Mouse (Mus musculus) frontal cortex, adult (tissue): Measurements from ENCODE around the gene Cacna2d1.

Source experiments
- ATAC-seq: cut with Nextera tagmentation; 2 replicates; pipeline ENCODE4 v1.9.2; 2017; ENCODE audit warnings: mild to moderate bottlenecking, moderate library complexity, mixed read lengths; ENCODE audit not compliant: low TSS enrichment

Gene Cacna2d1

DNA sequence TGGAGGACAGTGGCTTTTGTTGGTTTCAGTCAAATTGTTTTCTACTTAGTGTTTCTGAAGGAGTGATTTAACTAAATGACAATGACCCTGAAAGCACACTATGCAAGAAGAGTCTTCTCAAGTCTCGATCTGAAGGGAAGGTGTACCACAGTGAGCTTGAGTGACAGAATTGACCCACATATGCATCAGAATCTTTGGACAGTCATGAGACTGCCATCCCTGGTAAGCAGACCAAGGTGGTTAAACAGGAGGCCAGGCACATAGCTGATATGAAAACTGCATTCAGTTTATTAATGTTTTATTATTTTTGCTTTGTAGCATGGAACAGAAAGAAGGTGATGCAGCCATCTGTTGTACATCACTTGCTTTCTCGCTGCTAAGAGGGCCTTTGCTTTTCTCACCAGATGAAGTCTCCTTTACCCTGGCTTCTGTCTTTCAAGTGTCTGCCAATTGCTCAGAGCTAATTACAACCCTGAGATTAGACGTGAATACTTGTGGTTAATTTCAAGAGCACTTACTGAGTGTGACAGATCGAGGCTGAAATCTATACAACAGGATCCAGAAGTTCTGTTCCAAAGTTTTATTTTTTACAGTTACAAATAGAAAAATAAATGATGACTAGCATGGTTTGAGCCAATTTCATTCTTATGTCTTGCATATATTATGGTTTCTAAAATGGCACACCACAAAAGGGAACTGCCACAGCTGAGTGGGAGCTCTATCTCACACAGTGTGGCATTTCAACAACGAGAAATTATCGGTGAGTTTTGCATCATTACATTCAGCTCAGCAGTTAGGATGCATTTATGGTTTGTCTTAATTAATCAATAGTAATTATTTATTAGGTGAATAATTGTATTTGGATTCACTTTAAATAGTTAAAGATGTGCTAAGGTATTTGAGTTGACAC, 221.1 kb downstream of the Cacna2d1 start:
- ATAC-seq, result no peak

DNA sequence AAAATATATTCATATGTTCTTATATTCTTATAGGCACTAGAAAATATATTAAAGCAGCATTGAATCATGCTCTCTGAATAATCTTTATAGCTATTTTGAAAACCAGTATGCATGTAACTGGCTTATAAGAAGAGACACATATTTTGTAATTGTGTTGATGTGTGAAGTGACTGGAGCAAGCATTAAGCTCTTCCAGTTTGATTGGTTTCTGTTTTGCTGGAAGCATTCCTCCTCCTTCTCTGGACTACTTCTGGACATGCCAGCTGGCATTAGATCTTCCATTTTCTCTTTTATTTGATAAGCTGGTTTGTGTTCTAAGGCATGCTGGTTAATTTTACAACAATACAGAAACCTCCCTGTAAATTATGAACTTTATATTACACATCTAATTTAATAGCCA, 228.8 kb downstream of the Cacna2d1 start:
- ATAC-seq, result no peak

DNA sequence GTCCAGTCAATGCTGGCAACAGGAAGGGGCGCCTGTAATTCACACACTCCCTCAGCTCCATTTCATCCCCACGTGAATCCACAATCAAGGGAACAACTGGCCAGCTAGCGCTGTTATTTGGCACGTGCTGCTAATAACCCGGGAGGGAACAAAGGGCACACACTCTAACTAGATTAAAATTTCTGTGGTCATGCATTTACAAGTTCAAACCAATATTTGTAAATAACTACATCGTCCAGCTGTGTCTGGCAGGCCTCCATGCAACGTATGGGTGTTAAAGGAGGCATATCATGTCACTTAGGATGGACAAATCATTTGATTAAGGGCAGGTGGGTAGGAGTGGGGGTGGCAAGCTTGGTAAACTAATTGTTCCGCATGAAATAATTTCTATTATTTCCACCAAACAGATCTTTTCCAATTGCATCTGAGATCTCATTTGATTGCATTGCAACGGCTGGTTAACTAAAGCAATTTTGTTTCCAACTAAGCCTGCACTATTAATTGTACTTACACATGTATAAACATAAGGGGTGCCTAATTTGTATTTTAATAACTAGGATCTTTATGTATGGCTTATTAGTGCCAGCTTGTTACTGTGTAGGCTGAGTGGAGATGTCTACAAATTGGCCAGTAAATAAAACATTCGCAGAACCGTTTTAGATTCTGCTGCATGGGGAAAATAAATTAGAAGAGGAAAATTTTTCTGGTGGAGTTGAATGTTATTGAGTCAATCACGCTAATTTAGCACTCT, 231.8 kb downstream of the Cacna2d1 start:
- ATAC-seq, result no peak

DNA sequence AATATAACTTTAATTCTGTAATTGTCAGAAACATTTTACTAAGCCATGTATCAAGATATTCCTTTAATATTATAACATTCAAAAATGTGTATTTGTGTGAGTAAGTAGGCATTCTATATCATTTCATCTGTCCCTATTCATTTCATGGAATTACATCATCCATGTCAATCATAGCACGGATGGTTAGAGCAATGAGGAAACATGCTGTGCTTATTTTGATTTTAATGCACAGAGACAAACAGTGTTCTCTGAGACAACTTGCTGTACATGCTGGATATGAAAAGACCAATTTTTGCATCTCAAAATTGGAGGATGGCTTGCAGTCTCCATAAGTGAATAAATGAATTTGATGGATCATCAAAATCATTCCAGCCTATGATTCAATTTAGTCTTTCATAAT, 232.4 kb downstream of the Cacna2d1 start:
- no peak for ATAC-seq

DNA sequence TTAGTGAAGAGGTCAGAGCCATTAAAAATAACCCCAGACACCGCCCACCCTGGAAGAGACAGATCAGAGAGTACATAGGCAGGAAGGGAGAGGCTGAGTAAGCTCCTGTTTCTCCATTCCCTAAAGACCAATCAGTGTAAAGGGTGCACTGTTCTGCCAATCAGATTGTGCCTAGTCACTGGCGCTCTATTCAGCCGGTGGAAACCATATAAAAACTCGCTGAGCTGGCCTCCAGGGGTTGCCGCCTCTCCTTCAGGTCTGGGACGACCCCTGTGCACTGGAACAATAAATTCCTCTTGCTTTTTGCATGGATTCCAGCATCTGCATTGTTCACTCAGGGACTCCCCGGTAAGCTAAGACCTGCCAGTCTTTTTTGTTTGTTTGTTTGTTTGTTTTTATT, 246.6 kb downstream of the Cacna2d1 start:
- no peak for ATAC-seq

DNA sequence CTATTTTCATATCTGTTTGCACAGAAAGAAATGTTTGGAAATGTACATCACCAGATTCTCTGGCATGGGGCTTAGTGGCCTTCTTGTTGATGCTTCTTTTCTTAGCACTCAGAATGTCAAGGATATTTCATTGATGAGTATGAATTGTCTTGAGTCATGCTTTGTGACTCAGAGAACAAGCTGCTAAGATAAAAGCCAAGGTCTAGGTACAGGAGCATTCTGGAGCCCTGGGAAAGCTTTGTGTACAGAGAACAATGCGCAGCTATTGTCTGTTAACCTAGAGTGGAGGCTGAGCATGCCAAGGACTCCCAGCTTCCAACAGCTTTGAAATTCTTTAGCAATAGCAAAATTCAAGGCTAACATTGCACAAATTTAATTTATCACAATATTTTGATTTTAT, 249.6 kb downstream of the Cacna2d1 start:
- ATAC-seq, result peak; percentile 42

DNA sequence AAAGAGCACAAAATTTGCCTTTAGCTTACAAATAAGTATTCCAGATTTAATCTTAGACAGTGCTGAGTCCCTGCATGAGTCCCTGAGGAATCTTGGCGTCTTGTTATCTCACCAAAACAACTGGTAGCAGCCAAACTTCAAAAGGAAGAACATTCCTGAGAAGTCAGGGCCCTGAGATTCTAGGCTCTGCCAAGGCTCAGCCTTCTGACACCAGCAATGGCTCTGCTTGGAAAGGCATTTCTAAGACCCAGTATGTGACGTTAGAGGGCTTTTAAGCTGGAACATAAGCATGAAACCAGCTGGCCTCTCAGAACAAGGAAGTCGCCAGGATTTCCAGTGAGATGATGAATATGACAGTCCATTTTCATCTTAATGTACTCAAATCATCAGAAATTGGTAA, 253.4 kb downstream of the Cacna2d1 start:
- no peak for ATAC-seq

DNA sequence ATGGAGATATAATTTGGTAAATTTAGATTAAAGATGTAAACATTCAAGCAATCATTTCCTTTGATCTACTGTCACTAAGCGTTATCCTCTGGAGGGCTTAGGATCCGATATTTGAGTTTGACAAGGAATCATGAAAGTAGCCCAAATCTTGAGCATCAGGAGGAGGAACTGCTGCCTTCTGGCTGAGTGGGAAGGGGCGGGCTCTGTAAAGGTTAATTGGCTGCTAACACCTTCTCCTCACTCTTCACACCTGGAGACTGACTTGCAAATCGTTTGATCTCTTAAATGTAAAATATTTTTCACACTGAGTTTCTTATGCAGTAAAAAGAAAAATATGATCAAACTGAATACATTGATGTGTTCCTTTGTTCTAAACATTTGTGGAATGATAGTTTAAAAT, 255.4 kb downstream of the Cacna2d1 start:
- no peak for ATAC-seq

DNA sequence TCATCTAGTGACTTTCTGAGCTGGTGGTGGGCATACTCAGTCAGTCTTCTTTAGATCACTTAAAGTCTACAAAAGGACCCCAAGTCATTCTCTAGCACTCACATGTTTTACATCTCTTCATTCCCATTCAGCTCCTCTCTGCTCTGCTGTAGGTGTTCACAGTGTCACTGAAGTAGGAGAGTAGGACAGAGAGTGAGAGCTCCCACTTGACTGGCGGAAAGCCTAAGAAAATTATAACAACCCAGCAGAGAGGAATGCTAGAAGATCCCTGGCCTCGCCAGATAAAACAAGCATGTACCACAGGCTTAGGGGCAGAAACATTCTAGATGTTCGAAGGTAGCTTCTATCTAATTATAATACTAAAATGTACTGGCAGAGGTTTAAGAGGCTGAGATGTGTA, 256.7 kb downstream of the Cacna2d1 start:
- peak; percentile 84 for ATAC-seq

DNA sequence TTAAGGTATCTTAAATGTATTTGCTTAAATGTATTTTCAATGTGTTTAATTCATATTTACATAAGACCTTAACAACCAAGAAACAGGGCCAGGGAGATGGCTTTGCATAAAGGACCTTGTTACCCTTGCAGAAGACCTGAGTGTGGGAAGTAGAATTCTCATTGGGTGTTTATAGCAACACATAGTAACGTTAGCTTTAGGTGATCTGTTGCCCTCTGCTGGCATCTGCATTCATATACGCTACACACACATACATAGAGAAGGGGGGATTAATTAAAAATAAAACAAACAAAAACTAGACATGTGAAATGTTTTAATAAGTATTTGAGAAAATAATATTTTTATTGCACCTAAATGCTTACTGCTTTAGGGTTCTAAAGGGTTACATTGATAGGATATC, 265.3 kb downstream of the Cacna2d1 start:
- ATAC-seq, result no peak

DNA sequence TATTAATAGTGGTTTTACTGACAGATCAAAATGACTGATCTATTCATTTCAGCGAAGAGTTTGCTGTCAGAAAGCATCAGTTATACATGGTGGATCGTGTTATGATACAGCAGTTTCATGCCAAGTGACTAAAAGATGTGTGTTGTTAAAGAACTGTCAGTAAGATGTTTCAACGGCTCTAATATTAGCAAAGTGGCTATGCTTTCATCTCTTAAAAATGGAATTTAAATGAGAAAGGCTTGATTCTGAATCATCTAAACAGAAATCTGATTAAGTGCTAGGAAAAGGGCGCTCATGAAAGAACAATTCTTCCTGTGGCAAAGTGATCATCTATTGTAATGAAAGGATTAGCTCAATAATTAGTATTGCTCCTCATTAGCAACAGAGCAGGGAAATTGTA, 287.5 kb downstream of the Cacna2d1 start:
- no peak for ATAC-seq

DNA sequence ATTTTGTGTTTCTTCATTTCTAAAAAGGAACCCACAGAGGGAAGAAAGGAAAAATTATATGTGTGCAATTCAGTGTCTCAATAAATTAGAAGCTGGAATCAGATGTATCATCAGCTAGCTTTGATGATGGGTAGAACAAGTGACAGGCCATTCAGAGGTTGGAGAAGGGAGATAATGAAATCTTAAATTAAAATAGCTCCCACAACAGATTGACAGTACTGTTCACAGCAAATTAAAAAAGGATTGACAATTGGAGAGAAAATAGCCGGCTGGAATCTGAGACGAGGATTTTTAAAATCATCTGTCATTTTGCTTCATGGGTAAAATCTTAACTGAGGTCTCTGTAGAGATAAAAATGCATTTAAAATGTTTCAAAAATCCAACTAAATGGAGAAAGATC, 290.9 kb downstream of the Cacna2d1 start:
- ATAC-seq, result no peak

DNA sequence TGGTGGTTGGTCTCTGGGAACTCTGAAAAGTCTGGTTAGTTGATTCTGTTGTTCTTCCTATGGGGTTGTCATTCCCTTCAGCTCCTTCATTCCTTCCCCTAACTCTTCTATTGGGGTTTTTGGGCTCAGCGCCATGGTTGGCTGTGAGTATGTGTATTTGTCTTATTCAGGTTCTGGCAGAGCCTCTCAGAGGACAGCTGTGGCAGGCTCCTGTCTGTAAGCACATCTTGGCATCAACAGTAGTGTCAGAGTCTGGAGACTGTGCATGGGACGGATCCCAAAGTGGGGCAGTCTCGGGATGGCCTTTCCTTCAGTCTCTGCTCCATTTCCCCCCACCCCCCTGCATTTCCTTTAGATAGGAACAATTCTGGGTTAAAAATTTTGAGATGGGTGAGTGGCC, 294.9 kb downstream of the Cacna2d1 start:
- ATAC-seq, result no peak

DNA sequence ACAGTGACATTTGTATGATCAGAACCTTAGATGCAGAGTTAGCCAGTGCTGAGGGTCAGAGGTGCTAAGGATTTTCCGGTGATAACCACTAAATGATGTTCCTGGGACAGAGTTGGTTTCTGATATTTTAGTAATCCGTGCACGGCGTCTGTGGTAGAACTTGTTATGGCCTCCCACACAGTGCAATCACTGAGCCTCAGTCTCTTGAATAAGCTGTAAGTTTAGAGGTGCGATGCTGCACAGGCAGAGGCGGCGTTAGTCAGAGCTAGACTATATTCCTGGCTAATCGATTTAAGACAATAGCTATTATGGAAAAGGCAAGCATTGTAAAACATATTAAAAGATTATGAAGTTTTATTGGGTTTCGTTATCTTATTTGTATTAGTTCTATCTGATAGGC, 297.0 kb downstream of the Cacna2d1 start:
- peak; percentile 74 for ATAC-seq

DNA sequence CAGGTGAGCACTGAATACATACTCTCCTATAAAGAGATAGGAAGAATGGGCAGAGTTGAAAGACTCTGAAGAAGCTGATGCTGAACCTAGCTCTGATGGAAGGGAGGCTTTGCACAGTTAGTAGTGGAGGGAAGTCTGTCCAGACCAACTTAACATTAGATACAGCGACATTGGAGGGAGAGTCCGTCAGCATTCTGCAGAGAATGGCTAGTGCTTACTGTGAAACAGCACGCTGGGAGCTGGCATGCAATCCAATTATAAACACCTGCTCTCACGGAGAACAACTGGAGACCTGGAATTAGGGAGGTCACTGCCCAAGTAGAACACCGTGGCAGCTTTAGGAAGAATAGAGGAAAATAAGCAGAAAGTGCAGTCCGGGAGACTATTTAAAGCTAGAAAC, 300.4 kb downstream of the Cacna2d1 start:
- peak; percentile 26; the same call in 1 of the 2 replicates for ATAC-seq

DNA sequence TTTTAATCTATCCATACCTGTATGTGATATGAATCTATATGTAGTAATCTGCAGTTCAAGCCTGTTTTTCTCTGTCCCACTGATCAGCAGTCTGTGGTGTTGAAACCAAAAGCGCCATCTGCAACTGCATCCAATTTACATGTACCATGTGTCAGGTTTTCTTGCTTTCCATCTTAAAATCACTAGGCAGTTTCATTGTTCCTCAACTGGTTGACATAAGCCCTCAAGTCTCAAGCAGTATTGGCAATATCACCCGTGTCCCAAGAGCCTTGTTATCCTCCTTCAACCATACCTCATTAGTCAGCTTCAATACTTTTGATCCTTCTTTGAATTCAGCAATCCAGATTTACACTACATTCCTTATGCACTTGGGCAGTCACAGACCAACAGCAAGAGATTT, 301.4 kb downstream of the Cacna2d1 start:
- ATAC-seq, result no peak

DNA sequence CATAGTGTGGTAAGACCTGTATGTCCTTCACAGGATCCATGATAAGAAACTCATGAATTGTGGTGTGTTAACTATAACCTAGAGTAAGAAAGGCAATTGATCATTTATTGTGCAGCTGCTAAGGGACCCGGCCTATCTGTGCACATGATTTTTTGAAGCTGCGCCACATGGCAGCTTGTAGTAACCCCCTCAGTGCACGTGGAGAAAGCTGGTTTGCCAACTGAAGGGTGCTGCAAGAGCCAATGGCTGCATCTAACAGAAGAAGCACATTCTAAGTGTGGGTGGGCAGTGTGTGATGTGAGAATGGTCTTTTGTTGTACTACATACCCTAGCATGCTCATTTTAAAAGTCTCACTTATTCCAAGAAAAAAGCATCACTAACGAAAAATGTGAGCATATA, 302.1 kb downstream of the Cacna2d1 start:
- no peak for ATAC-seq

DNA sequence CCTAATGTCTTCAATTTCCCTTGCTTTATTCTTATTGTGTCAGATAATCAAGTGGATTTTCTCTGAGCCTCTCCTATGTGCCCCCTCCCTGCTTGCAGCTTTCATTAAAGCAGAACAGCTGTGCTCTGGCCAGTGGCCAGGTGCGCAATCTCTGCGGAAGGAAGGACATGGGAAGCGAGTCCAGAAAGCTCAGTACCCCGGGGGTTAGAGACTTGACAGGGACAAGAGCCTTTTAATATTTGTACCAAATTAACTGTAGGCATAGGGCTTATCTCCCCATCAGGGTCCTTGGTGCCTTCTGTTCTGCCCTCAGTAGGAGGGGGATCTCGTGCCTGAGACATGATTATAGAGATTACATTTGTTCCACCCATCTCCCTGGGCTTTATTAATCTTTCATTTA, 303.5 kb downstream of the Cacna2d1 start:
- ATAC-seq, result no peak

DNA sequence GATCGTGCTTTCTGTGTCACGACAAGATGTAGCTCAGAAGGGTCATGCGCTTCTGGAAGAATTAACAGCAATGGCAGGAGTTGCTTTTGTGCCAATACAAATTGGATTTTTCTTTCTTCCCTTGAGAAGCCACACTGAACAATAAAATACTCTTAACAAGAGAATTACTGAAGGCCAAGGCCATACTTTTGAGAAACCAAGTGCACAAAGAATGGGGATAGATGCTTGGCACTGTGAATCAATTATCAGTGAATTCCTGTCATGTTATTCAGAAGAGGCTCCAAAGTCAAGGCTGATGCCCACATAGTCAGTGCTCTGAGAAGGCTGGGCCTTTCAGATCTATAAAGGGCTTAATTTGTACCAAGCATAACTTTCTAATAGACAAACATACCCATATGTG, 305.8 kb downstream of the Cacna2d1 start:
- no peak for ATAC-seq

DNA sequence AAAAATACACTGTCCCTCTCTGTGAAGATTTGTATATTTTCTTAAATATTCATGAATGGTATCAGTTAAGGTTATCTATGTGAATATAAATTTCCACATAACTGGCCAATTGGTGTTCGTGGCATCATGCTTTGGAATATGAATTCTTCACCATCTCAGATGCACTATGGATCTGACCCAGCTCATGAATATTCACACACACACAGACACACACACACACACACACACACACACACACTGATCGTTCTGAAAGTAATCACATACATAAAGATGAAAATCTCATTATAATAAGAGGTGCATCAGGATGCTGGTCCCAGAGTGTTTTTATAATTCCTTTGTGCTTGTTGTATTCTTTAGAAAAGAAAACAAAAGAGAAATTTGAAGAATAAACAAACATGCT, 309.1 kb downstream of the Cacna2d1 start:
- ATAC-seq, result no peak

DNA sequence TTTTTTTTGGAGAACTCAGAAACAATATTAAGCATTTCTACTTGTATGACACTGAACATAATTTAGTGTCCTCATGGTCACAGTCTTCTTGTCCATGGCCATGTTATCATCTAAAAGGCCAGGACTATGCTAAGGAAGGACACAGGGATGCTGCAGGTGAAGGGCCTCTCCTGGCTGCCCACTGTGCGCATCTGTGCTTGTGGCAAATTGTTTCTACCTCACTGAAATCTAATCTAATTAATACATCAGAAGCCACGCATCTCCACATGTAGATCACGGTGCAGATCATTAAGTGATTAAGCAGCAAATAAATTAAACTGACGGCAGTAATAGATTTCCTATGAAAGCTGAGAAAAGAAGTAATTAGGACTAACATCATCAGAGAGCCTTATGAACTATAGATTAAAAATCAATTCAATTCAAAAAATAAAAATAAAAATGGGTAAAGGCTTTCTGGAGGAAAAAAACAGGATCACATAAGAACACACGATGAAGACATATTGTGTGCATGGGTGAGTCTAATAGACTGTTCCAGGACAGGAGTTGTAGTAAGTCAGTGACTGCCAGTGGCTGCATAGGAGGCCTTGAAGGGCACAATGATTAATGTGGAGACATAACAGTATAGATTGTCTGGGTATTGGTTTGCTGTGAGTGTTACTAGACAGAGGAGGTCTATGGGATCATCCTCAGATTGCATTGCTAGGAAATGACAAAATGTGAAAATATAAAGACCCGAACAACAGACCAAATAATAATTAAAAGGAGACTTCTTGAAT, 318.4 kb downstream of the Cacna2d1 start:
- no peak for ATAC-seq

DNA sequence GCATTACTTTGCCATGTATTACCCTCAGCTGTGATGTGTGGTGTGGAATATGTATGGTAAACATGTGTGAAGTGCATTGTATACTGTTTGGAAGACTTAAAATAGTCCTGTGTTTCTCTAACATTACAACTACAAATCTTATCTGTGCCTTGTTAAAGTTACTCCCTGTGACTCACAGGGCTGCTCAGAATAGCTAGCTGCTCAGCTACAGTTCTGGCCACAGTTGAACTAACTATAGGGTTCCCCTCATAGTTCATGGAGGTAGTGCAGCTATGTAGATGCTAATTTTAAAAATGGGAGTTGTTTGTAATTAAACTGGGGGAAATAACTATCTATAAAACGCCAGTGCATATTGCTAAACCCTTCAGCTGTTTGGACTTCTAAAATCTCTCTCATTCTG, 319.3 kb downstream of the Cacna2d1 start:
- peak; percentile 95 for ATAC-seq
